Mouse (Mus musculus): ENCODE results near the gene Pcsk6.

GRCm38 (mm10) chr7:65873176-65873845 lies 11.8 kb downstream of the Pcsk6 start:
- no peak for TF ChIP-seq CTCF (IDR thresholded peaks at IDR 0.05; ENCODE audit: low read depth, low read length)
- TF ChIP-seq POLR2AphosphoS5 (IDR thresholded peaks at IDR 0.05; ENCODE audit: insufficient replicate concordance, low read depth, low read length): no peak
- no peak for TF ChIP-seq GATA1 (IDR thresholded peaks at IDR 0.05; ENCODE audit: borderline replicate concordance, low read length)
- TF ChIP-seq TAL1 (conservative IDR thresholded peaks at IDR 0.05; ENCODE audit: low read depth, low read length): no peak
- no peak for TF ChIP-seq GATA2 (IDR thresholded peaks at IDR 0.05; ENCODE audit: borderline replicate concordance, low read depth, low read length)
